Mouse (Mus musculus) intestine, embryonic 14.5 days (tissue): ENCODE results near the gene Ost4. TPM values are rescaled to one million over a fixed set of nuclear protein-coding genes. Genes with fewer than 3 reads are reported as not detected.

Source experiments
- ATAC-seq: fragments of 200-750 bp; cut with Nextera tagmentation; replicated peaks from 2 replicates; pipeline ENCODE4 v1.8.0; 2017; ENCODE audit warnings: low read depth, moderate number of reproducible peaks, moderate TSS enrichment, moderate library complexity; ENCODE audit not compliant: low FRiP score, low TSS enrichment
- DNase-seq: peaks from one replicate; pipeline ENCODE4 v3.0.0-alpha.2; 2018; ENCODE audit warnings: low spot score
- H3K27ac ChIP-seq: fragments of 300-500 bp; sonication (generic); 2 replicates; pipeline ENCODE4 v1.5.1; 2014; ENCODE audit warnings: low read depth, mild to moderate bottlenecking, control low read depth
- H3K27me3 ChIP-seq: fragments of 300-500 bp; sonication (generic); replicated peaks from 2 replicates; pipeline ENCODE4 v1.6.1; 2014; ENCODE audit warnings: low read length, control low read depth; ENCODE audit not compliant: control insufficient read depth, insufficient read depth
- H3K36me3 ChIP-seq: fragments of 300-500 bp; sonication (generic); 2 replicates; pipeline ENCODE4 v1.6.1; 2014; ENCODE audit warnings: low read length, control low read depth; ENCODE audit not compliant: control insufficient read depth, insufficient read depth
- H3K4me1 ChIP-seq: fragments of 300-500 bp; sonication (generic); replicated peaks from 2 replicates; pipeline ENCODE4 v1.6.1; 2014; ENCODE audit warnings: low read length, control low read depth, mixed read lengths; ENCODE audit not compliant: control insufficient read depth, insufficient read depth
- H3K4me2 ChIP-seq: fragments of 300-500 bp; sonication (generic); 2 replicates; pipeline ENCODE4 v1.6.1; 2014; ENCODE audit warnings: low read length
- H3K4me3 ChIP-seq: fragments of 300-500 bp; sonication (generic); 2 replicates; pipeline ENCODE4 v1.5.1; 2014; ENCODE audit warnings: low read depth, low read length, control low read depth, mixed read lengths
- H3K9ac ChIP-seq: fragments of 300-500 bp; sonication (generic); 2 replicates; pipeline ENCODE4 v1.6.1; 2014; ENCODE audit warnings: mild to moderate bottlenecking, low read length
- H3K9me3 ChIP-seq: fragments of 300-500 bp; sonication (generic); 2 replicates; pipeline ENCODE4 v1.6.1; 2016; ENCODE audit warnings: low read length, control low read depth; ENCODE audit not compliant: control insufficient read depth
- WGBS: fragments of 180-500 bp; shearing (Covaris S2); extraction: QIAGEN DNeasy Blood & Tissue Kit; methylation state at CpG from one replicate; pipeline ENCODE4 v1.1.7; 2014; 5-methylcytosine and 5-hydroxymethylcytosine counted together
- polyA plus RNA-seq: library from polyadenylated mRNA; unstranded; fragments of >200 nt; fragmentation: Nextera tagmentation; extraction: Ambion mirVana; gene quantifications from 2 replicates; pipeline ENCODE4 v1.2.1, GENCODE M21; 2014

The Ost4 gene
- polyA plus RNA-seq, 1 experiment from 2014 or later: 490 TPM

- Histone ChIP-seq H3K4me3 (0 out of 2 replicates have a peak within 1 kb of the TSS, but pooled peaks have one; percentile 95), H3K9me3 (no peaks in the 10 kb centered on the region), H3K27ac (no peak within 1 kb of the TSS), H3K4me1 (peaks cover 13% of the 10 kb centered on the region), H3K4me2 (peak within 1 kb of the TSS; percentile 61), H3K27me3 (no peaks in the 10 kb centered on the region), H3K36me3 (peaks cover 17% of the 10 kb centered on the region), H3K9ac (no peak within 1 kb of the TSS)
- WGBS: 91% methylated on average over 3 of the region's 3 CpGs
- ATAC-seq (no peak), DNase-seq (no peak)
Observed at GRCm38 (mm10) chr5:30867712-30868111, 39.9 kb downstream of the Ost4 start, which contains the start of gene Tmem214. TSS of gene Tmem214 (plus strand) at chr5:30868012.

- Histone ChIP-seq H3K4me3 (no peak overlapping the region), H3K27me3 (no peaks in the 10 kb centered on the region), H3K9ac (no peak overlapping the region), H3K4me2 (no peak overlapping the region), H3K4me1 (peaks cover 13% of the 10 kb centered on the region), H3K9me3 (no peaks in the 10 kb centered on the region), H3K27ac (no peak overlapping the region), H3K36me3 (peaks cover 9% of the 10 kb centered on the region)
- DNase-seq (no peak), ATAC-seq (no peak)
- WGBS: 90% methylated on average over 3 of the region's 3 CpGs
Observed at GRCm38 (mm10) chr5:30866871-30867270, 40.7 kb downstream of the Ost4 start.

- no peak for DNase-seq
- no peak overlapping the region for H3K4me2 ChIP-seq
- H3K9ac ChIP-seq: no peak overlapping the region
- ATAC-seq: no peak
- no peaks in the 10 kb centered on the region for H3K27me3 ChIP-seq
- H3K36me3 ChIP-seq: no peaks in the 10 kb centered on the region
- no peaks in the 10 kb centered on the region for H3K9me3 ChIP-seq
- no peak overlapping the region for H3K4me3 ChIP-seq
- peaks cover 4% of the 10 kb centered on the region; the same call in 1 of the 2 replicates for H3K4me1 ChIP-seq
- H3K27ac ChIP-seq: no peak overlapping the region
- WGBS: 51% methylated on average over 15 of the region's 15 CpGs
Observed at GRCm38 (mm10) chr5:30864322-30864721, 43.3 kb downstream of the Ost4 start.

GRCm38 (mm10) chr5:30863852-30864251, 43.7 kb downstream of the Ost4 start:
- H3K9ac ChIP-seq: no peak overlapping the region
- no peak overlapping the region for H3K4me3 ChIP-seq
- no peak overlapping the region for H3K27ac ChIP-seq
- no peak for ATAC-seq
- H3K9me3 ChIP-seq: no peaks in the 10 kb centered on the region
- no peak overlapping the region for H3K4me2 ChIP-seq
- H3K36me3 ChIP-seq: no peaks in the 10 kb centered on the region
- no peak for DNase-seq
- no peaks in the 10 kb centered on the region for H3K27me3 ChIP-seq
- peaks cover 1% of the 10 kb centered on the region; the same call in 1 of the 2 replicates for H3K4me1 ChIP-seq
- 50% methylated on average over 4 of the region's 4 CpGs for WGBS

GRCm38 (mm10) chr5:30856124-30856523, 51.5 kb downstream of the Ost4 start:
- no peak for DNase-seq
- H3K27me3 ChIP-seq: no peaks in the 10 kb centered on the region
- H3K4me1 ChIP-seq: no peaks in the 10 kb centered on the region
- no peak overlapping the region for H3K9ac ChIP-seq
- H3K9me3 ChIP-seq: no peaks in the 10 kb centered on the region
- H3K27ac ChIP-seq: no peak overlapping the region
- no peaks in the 10 kb centered on the region for H3K36me3 ChIP-seq
- H3K4me2 ChIP-seq: no peak overlapping the region
- ATAC-seq: no peak
- no peak overlapping the region for H3K4me3 ChIP-seq
- 84% methylated on average over 2 of the region's 2 CpGs for WGBS

Other genes with a start within 250 kb of the Ost4 start
- 292 and 293 TPM in 2 replicates for gene Cenpa, start 241.0 kb downstream of the Ost4 start, polyA plus RNA-seq
- 8.7 and 10.4 TPM in 2 replicates for gene Dpysl5, start 196.2 kb downstream of the Ost4 start, polyA plus RNA-seq
- gene Mapre3, start 93.1 kb downstream of the Ost4 start, polyA plus RNA-seq: 18.5 and 19.2 TPM in 2 replicates
- 59.9 and 60.7 TPM in 2 replicates for gene Tmem214, start 39.8 kb downstream of the Ost4 start, polyA plus RNA-seq
- gene Agbl5, start 19.1 kb downstream of the Ost4 start, polyA plus RNA-seq: 25.4 and 26.4 TPM in 2 replicates
- 187 and 209 TPM in 2 replicates for gene Emilin1, start 5.6 kb upstream of the Ost4 start, polyA plus RNA-seq
- gene Khk, start 13.6 kb upstream of the Ost4 start, polyA plus RNA-seq: 21.6 and 21.9 TPM in 2 replicates
- gene Cgref1, start 37.8 kb upstream of the Ost4 start, polyA plus RNA-seq: 10.3 and 14.2 TPM in 2 replicates
- 110 and 119 TPM in 2 replicates for gene Preb, start 52.6 kb upstream of the Ost4 start, polyA plus RNA-seq
- 0.42 and 0.68 TPM in 2 replicates for gene Tcf23, start 60.9 kb upstream of the Ost4 start, polyA plus RNA-seq
- gene Atraid, start 140.5 kb upstream of the Ost4 start, polyA plus RNA-seq: 170 and 178 TPM in 2 replicates
- gene Slc5a6, start 141.1 kb upstream of the Ost4 start, polyA plus RNA-seq: 12.2 and 12.3 TPM in 2 replicates
- gene Cad, start 147.0 kb upstream of the Ost4 start, polyA plus RNA-seq: 31.2 and 32.4 TPM in 2 replicates
- not detected in 2 replicates for gene Dnajc5g, start 198.5 kb upstream of the Ost4 start, polyA plus RNA-seq
- gene Slc30a3, start 200.4 kb upstream of the Ost4 start, polyA plus RNA-seq: 0.20 and 0.23 TPM in 2 replicates
- not detected in 2 replicates for gene Trim54, start 208.9 kb upstream of the Ost4 start, polyA plus RNA-seq
- not detected in 2 replicates for gene Ucn, start 231.0 kb upstream of the Ost4 start, polyA plus RNA-seq
- gene Mpv17, start 246.5 kb upstream of the Ost4 start, polyA plus RNA-seq: 62.2 and 72.5 TPM in 2 replicates